Mouse (Mus musculus): ENCODE data around the gene Kcnb1.

DNA sequence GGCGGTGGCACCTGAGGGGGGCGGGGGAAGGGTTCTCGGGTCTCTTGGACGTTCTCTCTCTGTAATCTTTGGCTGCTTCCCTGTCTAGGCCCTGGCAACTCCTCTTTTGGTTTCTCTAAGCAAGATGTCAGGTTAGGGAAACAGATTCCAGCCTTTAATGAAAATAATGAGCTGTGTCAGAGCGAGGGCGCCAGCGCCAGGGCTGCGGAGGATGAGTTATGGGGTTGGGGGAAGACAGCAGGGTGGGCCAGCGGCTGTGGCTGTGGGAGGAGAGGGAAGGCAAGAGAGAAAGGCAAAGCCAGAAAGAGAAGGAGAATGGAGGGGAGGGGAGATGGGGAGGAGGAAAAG is 60.4 kb downstream of the Kcnb1 start:
- TF ChIP-seq USF1 (IDR thresholded peaks at IDR 0.05; ENCODE audit: low read depth) (no peak), CTCF (IDR thresholded peaks at IDR 0.05; ENCODE audit: control insufficient read depth, insufficient read depth, insufficient read length) (no peak), MAX (IDR thresholded peaks at IDR 0.05) (no peak), MYOD1 (IDR thresholded peaks at IDR 0.05; ENCODE audit: control insufficient read depth, insufficient read length, low read depth) (no peak), MYOG (IDR thresholded peaks at IDR 0.05; ENCODE audit: control insufficient read depth, extremely low read depth, insufficient read length) (no peak)
